Mouse (Mus musculus) telencephalon, adult 2 months (tissue): ENCODE data around the gene Setd7.

ENCODE experiments used
- DNase-seq: peaks from one replicate; pipeline ENCODE4 v3.0.0-alpha.2; 2011; ENCODE audit warnings: low read depth, low spot score

Setd7 gene

GRCm38 (mm10) chr3:51559594-51560450 lies 857 bp downstream of the Setd7 start:
- no peak for DNase-seq

GRCm38 (mm10) chr3:51555583-51555982 lies 5.1 kb downstream of the Setd7 start:
- DNase-seq = no peak

GRCm38 (mm10) chr3:51554836-51555235 lies 5.8 kb downstream of the Setd7 start:
- DNase-seq = no peak

DNA sequence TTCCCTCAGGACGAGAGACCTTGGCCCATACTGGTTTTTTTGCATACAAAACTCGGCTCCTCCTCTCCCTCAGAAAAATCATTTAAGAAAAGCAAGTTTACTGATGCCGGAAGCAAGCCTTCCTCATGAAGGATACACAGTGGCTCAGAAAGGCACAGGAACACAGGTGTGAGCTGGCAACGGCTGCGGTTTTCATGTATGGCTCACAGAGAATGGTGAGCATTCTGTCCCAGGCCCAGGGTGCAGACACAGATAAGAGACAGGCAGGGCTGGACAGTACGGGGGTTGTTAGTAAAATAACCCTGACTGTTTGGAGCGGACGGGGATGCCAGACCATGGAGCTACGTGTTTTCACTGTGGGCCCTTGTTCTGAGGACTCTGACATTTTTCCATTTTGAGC lies 6.6 kb downstream of the Setd7 start:
- no peak for DNase-seq

DNA sequence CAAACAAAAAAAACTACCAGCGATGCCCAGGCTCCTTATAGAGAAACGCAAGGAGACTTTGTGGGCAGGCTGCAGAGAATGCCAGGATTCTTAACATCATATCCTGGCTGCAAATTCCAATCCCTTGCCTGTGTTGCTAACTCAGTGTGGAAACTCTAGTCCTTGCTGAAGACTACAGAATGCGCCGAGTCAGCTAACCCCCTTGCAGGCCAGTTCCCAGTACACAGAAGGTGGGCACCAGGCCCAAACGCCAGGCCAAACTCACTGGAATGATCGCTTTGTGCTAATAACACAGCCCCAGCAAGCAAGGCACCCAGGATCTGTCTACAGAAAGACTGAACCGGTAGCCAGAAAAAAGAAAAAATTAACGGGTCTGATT lies 7.2 kb downstream of the Setd7 start:
- no peak for DNase-seq

GRCm38 (mm10) chr3:51552841-51553496 lies 7.7 kb downstream of the Setd7 start:
- no peak for DNase-seq

DNA sequence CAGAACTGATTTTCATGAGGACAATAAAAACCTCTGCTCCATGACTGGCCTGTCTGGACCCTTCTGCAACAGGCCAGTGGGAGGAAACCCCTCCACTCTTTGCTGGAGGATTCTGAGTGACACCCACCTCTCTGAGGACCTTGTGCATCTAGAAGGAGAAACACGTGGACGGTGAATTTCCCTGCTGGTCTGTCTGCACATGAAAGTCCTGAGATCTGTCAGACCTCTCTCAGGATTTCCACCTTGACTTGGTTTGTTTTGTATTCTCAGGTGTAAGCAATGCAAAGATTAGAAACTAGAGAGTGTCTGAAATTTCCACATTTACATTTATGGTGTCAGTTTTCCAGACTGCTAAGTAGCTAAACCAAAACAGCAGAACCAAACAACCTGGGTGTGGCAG lies 8.5 kb downstream of the Setd7 start:
- no peak for DNase-seq

GRCm38 (mm10) chr3:51548987-51549579 lies 11.6 kb downstream of the Setd7 start:
- DNase-seq = no peak

- no peak for DNase-seq
Observed at GRCm38 (mm10) chr3:51547577-51547976, 13.1 kb downstream of the Setd7 start.

DNA sequence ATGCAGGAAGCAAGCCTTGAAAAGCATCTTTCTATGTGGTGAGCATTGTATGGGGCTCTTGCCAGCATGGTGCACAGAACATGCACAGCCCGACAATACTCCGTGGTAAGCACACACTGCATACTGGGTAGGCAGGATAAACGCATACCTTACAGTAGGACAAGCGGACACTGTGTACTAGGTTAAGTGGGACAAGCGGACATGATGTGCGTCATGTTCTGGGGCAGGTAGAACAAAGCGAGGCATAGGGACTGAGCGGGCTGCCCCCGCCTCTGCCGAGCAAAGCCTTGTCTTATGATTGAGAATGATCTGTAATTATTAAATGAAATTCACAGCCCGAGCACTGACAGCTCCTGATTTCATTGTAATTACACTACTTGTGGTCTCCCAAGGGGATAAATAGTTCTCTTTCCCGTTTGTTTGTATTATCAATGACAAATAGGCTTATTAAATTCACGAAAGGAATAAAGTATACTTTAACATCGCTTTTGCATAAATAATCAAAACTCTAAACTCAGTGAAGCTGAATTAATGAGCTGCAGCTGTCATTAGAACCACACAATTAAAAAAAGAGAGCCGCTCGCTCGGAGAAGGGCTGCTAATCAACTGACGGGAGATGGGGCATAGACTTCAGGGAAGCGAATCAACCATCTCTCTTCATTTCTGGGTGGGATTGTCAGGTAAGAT lies 16.1 kb downstream of the Setd7 start:
- no peak for DNase-seq

- DNase-seq = no peak
Observed at GRCm38 (mm10) chr3:51540659-51541058, 20.0 kb downstream of the Setd7 start.

GRCm38 (mm10) chr3:51539567-51540408 lies 20.9 kb downstream of the Setd7 start:
- no peak for DNase-seq

DNA sequence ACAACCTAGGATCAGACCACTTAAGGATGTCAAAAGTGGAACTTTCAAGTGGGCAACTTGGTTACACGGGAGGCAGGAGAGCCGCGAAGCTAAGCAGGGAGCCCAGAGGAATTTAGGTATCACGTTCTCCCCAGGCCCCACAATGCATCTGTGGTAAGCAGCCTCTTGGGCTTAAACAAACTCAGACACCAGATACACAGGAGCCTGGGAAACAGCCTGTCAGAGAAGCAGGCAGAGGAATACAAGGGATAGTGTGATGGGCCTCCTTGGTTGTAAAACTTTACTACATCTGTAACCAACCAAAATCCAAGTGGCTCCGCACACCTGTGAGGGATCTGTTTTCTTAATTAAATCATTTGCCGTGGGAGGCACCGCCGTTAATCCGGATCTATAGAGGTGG lies 26.7 kb downstream of the Setd7 start:
- no peak for DNase-seq

- DNase-seq = no peak
Observed at GRCm38 (mm10) chr3:51533573-51533972, 27.1 kb downstream of the Setd7 start.

GRCm38 (mm10) chr3:51532282-51532620 lies 28.4 kb downstream of the Setd7 start:
- DNase-seq = no peak

DNA sequence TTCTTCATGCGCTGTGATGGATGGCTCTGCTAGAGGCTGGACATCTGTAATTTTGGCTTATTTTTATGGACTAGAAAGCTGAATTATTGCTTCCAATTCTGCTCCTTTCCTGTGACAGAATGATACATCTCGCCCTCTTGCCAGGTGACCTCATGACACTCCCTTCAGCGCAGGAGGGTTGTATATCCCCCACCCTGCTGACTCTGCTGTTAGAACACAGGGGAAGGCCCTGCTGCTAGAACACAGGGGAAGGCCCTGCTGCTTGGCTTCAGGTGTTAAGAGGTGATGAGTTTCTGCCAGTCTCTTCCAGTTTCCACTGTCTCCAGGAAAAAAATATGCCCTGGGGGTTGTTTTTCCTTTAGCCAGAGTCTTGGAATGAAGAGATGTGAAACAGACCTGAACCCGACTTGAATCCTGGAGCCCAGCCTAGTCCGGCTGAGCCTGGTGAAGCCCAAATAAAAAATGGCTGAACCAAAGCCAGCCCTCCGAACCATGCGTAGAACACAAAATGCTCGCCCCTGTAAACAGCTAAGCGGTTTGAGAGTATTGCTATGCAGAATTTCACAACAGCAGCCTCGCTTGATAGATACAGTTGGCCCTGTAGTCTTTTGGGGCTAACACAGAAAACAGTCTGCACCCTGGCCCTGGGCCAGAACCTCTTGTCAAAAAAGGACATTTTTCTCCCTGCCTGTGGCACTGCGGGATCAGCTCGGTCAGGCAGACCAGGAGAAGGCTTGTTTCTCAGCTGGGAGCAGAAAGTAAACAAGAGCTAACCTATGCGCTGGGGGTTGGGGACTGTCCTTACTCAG lies 29.0 kb downstream of the Setd7 start:
- DNase-seq = no peak

DNA sequence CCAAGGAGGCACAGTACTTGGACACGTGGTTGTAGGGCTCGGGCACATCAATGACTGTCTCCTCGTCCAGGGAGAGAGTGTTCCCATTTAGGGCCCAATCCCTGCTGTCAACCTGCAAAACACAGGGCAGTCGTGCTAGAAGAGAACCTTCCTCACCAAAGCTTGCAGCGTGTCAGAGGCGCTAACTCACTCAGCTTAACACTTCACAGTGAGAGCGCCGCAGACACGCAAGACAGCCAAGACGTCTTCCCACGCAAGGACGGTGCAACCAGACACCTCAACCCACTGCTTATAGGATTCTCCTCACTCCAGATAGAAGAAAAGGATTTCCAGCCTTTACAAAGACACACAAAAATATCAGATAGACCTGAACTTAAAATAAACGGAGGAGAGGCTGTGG lies 33.8 kb downstream of the Setd7 start:
- DNase-seq = peak; percentile 85

GRCm38 (mm10) chr3:51525186-51525785 lies 35.4 kb downstream of the Setd7 start:
- DNase-seq = no peak

- no peak for DNase-seq
Observed at GRCm38 (mm10) chr3:51521262-51521661, 39.4 kb downstream of the Setd7 start.

- no peak for DNase-seq
Observed at GRCm38 (mm10) chr3:51518763-51519121, 41.9 kb downstream of the Setd7 start.
